Mouse (Mus musculus): ENCODE results near the gene Cdhr2. TPM values are rescaled to one million over a fixed set of nuclear protein-coding genes. Genes with fewer than 3 reads are reported as not detected.

Cdhr2 gene
- polyA plus RNA-seq (2017; shearing (Covaris generic)), result 0.12 TPM

DNA sequence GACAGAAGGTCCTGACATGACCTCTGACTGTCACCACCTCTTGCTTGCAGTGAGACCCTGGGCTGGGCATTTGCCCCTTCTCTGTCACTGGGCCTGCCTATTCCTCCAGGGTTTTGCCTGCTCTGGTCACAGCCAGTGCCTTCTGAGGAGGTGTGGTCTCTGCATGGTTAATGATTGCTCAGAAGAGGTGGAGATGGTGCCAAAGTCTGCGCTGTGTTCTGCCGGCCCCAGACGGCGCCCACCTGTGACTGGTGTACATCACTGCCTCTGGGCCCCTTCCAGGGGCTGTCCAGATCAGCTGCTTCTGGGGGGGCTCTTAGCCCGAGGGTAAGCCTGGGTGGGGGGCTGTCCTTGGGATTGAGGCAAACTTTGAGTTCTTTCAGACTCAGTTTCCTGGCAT lies at the start of gene Cdhr2:
Cdhr2 (plus strand) TSS at position 219 of the 400 bp plus-strand sequence.

DNA sequence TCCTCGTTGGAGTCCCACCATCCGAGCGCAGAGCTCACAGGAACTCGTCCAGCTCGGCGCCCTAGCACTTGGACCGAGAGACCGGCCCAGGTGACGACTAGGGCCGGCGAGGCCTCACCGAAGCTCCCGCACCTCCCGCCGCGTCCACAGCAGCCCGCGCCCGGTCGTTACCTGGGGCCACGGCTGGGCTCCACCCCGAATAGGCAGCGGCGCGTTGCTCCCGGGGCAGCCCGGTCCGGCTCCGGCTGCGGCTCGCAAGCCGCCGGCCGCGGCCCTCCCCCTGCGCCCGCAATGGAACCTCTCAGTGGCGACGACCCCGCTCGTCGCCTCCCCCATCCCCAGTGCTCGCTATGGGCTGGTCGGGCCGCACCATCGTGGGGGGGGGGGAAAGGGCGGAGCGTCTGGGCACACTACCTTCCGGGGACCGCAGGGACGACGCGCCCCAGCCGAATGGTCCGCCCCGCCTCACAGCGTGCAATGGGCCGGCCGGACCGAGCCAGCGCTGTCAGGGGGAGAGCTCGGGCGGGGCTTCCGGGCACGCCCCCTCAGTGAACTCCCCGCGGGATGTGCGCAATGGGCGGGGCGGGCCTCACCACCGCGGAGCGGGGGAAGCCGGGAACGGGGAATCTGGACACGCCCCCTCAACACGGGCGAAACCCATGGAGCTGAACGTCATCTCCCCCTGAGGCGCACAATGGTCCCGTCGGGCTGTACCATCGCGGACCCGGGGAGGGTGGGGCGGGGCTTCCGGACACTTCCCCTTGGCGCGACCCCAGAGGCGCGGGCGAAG lies 7.5 kb upstream of the Cdhr2 start, which contains the start of gene Rnf44:
Rnf44 (minus strand) TSS at position 350 of the 790 bp plus-strand sequence.

DNA sequence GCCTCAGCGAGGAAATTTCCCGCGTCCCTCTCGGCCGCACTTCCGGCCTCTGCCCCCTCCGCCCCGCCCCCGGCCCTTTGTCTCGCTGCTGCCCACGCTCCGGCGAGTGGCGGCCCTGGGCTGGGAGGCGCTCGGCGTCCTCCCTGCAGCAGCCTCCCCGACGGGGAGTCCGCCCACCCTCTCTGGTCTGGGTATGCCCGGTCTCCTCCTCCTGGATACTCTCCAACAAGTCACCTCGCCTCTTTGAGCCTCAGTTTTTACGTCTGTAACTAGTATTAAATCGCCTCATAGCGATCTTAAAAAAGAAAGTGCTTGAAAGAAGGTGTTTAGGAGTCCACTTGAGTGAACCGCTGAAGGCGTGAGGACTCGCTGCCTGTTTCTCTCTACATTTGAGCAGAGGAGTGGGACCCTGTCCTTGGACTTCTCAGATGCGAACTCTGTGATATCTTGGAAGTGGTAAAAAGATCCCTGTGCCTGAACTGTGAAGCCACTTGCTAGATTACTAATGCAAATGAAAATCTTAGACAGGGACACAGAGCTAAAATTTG lies 48.7 kb downstream of the Cdhr2 start, which contains the start of gene Gprin1:
Gprin1 (minus strand) TSS at position 11 of the 548 bp plus-strand sequence.

DNA sequence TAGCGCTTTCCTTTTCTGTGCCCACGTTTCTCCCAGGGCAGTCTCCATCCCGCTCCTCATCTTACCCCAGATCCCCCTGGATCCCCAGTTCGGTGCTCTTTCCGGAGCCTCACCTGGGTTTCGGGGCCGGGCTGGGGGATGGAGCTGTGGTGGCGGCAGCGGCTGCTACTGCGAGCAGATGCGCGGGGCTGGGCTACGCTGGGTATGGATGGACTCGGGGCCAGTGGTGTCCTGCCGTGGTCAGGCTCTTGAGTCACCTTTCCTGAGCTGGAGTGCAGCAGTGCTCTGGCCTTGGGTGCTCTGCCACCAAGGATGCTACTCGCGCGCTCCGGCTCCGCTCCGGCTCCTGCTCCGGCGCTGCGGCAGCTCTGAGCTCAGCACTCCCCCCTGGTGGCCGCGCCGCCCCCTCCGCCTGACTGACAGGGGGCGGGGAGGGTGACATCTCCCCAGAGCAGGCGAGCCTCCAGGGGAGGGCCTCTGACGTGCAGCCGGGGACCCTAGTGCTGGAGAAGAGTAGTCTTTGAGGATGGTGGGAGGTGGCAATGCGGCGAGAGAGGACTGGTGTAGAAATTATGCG lies 65.0 kb downstream of the Cdhr2 start, which contains the start of gene Sncb:
Sncb (minus strand) TSS at position 404 of the 577 bp plus-strand sequence.

DNA sequence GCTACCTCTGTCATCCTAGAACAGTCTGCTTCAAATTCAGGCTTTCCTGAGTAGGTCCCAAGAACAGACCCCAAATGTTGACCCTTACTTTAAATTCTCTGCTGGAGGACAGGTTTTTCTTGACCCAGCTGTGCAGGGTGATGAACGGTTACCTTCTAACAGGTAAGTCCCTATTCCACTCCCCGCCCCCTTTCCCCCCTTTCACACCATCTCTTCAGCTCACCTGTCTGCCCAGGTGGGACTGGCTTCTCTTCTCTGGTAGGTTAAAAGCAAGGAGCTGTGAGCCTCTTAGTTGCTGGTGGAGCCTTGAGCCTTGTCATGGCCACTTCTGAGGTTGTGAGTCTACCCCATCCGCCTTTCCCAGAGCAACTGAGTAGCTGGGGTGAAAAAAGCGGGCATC lies 82.4 kb downstream of the Cdhr2 start, which contains the start of gene Eif4e1b:
Eif4e1b (plus strand) TSS at position 301 of the 400 bp plus-strand sequence.

Other genes starting within 250 kb of the Cdhr2 start
- 24.8 TPM for gene Thoc3, start 232.6 kb upstream of the Cdhr2 start, polyA plus RNA-seq (2017; shearing (Covaris generic))
- gene Simc1, start 197.7 kb upstream of the Cdhr2 start, polyA plus RNA-seq (2017; shearing (Covaris generic)), result 41.7 TPM
- gene 4833439L19Rik, start 136.0 kb upstream of the Cdhr2 start, polyA plus RNA-seq (2017; shearing (Covaris generic)), result 72.7 TPM
- 1.8 TPM for gene Arl10, start 126.4 kb upstream of the Cdhr2 start, polyA plus RNA-seq (2017; shearing (Covaris generic))
- gene Nop16, start 111.4 kb upstream of the Cdhr2 start, polyA plus RNA-seq (2017; shearing (Covaris generic)), result 26.2 TPM
- gene Higd2a, start 111.3 kb upstream of the Cdhr2 start, polyA plus RNA-seq (2017; shearing (Covaris generic)), result 138 TPM
- gene Cltb, start 90.1 kb upstream of the Cdhr2 start, polyA plus RNA-seq (2017; shearing (Covaris generic)), result 80.2 TPM
- 76.6 TPM for gene Faf2, start 79.7 kb upstream of the Cdhr2 start, polyA plus RNA-seq (2017; shearing (Covaris generic))
- 90.4 TPM for gene Rnf44, start 7.6 kb upstream of the Cdhr2 start, polyA plus RNA-seq (2017; shearing (Covaris generic))
- not detected for gene Gprin1, start 48.4 kb downstream of the Cdhr2 start, polyA plus RNA-seq (2017; shearing (Covaris generic))
- 0.57 TPM for gene Sncb, start 65.1 kb downstream of the Cdhr2 start, polyA plus RNA-seq (2017; shearing (Covaris generic))
- not detected for gene Eif4e1b, start 82.5 kb downstream of the Cdhr2 start, polyA plus RNA-seq (2017; shearing (Covaris generic))
- 6.1 TPM for gene Tspan17, start 87.9 kb downstream of the Cdhr2 start, polyA plus RNA-seq (2017; shearing (Covaris generic))
- 13.4 TPM for gene Unc5a, start 247.9 kb downstream of the Cdhr2 start, polyA plus RNA-seq (2017; shearing (Covaris generic))

Measured in effector memory CD4-positive, alpha-beta T cell, adult 7 months (primary cell).